Mouse (Mus musculus) liver, embryonic 14.5 days (tissue): ENCODE results near the gene Lmbrd2. TPM values are rescaled to one million over a fixed set of nuclear protein-coding genes. Genes with fewer than 3 reads are reported as not detected.
"Not testable (repeated sequence)": the region's sequence is repeated elsewhere in the genome, so short reads cannot be mapped to it uniquely, and the experiment has no call there.

Experiments
- ATAC-seq: fragments of 200-750 bp; cut with Nextera tagmentation; 2 replicates; pipeline ENCODE4 v1.8.0; 2017; ENCODE audit warnings: moderate number of reproducible peaks, mild to moderate bottlenecking, moderate library complexity; ENCODE audit not compliant: insufficient read depth
- DNase-seq, 3 experiments: peaks; one replicate each; pipeline ENCODE4 v3.0.0-alpha.2; 2012 to 2013; ENCODE audit warnings: low read depth in 3 of 3, low spot score in 3 of 3
- H3K27ac ChIP-seq: fragments of 300-500 bp; sonication (generic); 2 replicates; pipeline ENCODE4 v1.5.1; 2014; ENCODE audit warnings: moderate library complexity, mild to moderate bottlenecking, control low read depth, inconsistent platforms
- H3K27me3 ChIP-seq: fragments of 300-500 bp; sonication (generic); 2 replicates; pipeline ENCODE4 v1.6.1; 2014; ENCODE audit warnings: mild to moderate bottlenecking, low read length, moderate library complexity; ENCODE audit not compliant: control insufficient read depth, insufficient read depth
- H3K36me3 ChIP-seq: fragments of 300-500 bp; sonication (generic); replicated peaks from 2 replicates; pipeline ENCODE4 v1.6.1; 2014; ENCODE audit warnings: low read depth; ENCODE audit not compliant: control insufficient read depth, insufficient read depth
- H3K4me1 ChIP-seq, 2 experiments: fragments of 200-500 bp in 1 of 2; fragments of 300-500 bp in 1 of 2; sonication (generic) in 1 of 2; replicated peaks; 2 replicates each; pipeline ENCODE4 v1.6.1; 2012 to 2014; ENCODE audit warnings: antibody characterized with exemption in 1 of 2, inconsistent platforms in 1 of 2, low read length in 1 of 2; ENCODE audit not compliant: control insufficient read depth in 2 of 2, insufficient read depth in 2 of 2
- H3K4me2 ChIP-seq: fragments of 300-500 bp; sonication (generic); 2 replicates; pipeline ENCODE4 v1.6.1; 2014; ENCODE audit warnings: low read depth, mild to moderate bottlenecking, control low read depth, moderate library complexity
- H3K4me3 ChIP-seq, 2 experiments: fragments of 200-500 bp in 1 of 2; fragments of 300-500 bp in 1 of 2; sonication (generic) in 1 of 2; 2 replicates each; pipeline ENCODE4 v1.5.1; 2012 to 2014; ENCODE audit warnings: low read depth in 2 of 2, low read length in 2 of 2, mild to moderate bottlenecking in 2 of 2, control low read depth in 1 of 2, inconsistent platforms in 1 of 2, moderate library complexity in 1 of 2; ENCODE audit not compliant: insufficient read depth in 1 of 2
- H3K9ac ChIP-seq: fragments of 300-500 bp; sonication (generic); replicated peaks from 2 replicates; pipeline ENCODE4 v1.6.1; 2014; ENCODE audit warnings: mild to moderate bottlenecking, control low read depth, moderate library complexity
- H3K9me3 ChIP-seq: fragments of 300-500 bp; sonication (generic); 2 replicates; pipeline ENCODE4 v1.6.1; 2016; ENCODE audit warnings: low read length, mixed read lengths; ENCODE audit not compliant: control insufficient read depth
- CTCF ChIP-seq: IDR thresholded peaks from 2 replicates; pipeline ENCODE4 v1.5.1; 2016; ENCODE audit warnings: antibody characterized with exemption, low read depth, control low read depth
- EP300 ChIP-seq: IDR thresholded peaks from 2 replicates; pipeline ENCODE4 v1.6.1; 2016; ENCODE audit warnings: antibody characterized with exemption, low read depth
- WGBS: fragments of 180-500 bp; shearing (Covaris S2); extraction: QIAGEN DNeasy Blood & Tissue Kit; methylation state at CpG from one replicate; pipeline ENCODE4 v1.1.7; 2014; ENCODE audit not compliant: insufficient replicate concordance; 5-methylcytosine and 5-hydroxymethylcytosine counted together
- polyA plus RNA-seq, 2 experiments: library from polyadenylated mRNA; depleted of rRNA in 1 of 2; stranded (reverse) in 1 of 2; unstranded in 1 of 2; fragments of >200 nt; fragmentation: Nextera tagmentation in 1 of 2; extraction: Ambion mirVana in 1 of 2; gene quantifications; 2 replicates each; pipeline versions ENCODE4 v1.2.1 to v1.2.3; 2012 to 2014

Lmbrd2 gene
- polyA plus RNA-seq, 2 experiments = 2.4 to 3.1 TPM

GRCm38 (mm10) chr15:9192685-9193084 lies 52.3 kb downstream of the Lmbrd2 start:
- H3K4me3 ChIP-seq, ATAC-seq, H3K4me1 ChIP-seq, H3K27ac ChIP-seq, H3K36me3 ChIP-seq, H3K9ac ChIP-seq, H3K27me3 ChIP-seq, DNase-seq, H3K9me3 ChIP-seq, H3K4me2 ChIP-seq: not testable (repeated sequence)
- TF ChIP-seq CTCF = peak; percentile 19; the same call in 1 of the 2 replicates

GRCm38 (mm10) chr15:9198421-9198820 lies 58.1 kb downstream of the Lmbrd2 start:
- TF ChIP-seq CTCF (no peak), EP300 (no peak)
- Histone ChIP-seq H3K9me3 (no peaks in the 10 kb centered on the region), H3K4me3 (no peak overlapping the region), H3K27ac (no peak overlapping the region), H3K36me3 (no peaks in the 10 kb centered on the region; the same call in 1 of the 2 replicates), H3K4me2 (no peak overlapping the region), H3K4me1 (no peaks in the 10 kb centered on the region), H3K9ac (no peak overlapping the region), H3K27me3 (no peaks in the 10 kb centered on the region)
- DNase-seq (no peak), ATAC-seq (no peak)
- WGBS = 41% methylated on average over 6 of the region's 6 CpGs

- DNase-seq (no peak), ATAC-seq (no peak)
- Histone ChIP-seq H3K4me1 (no peaks in the 10 kb centered on the region), H3K9me3 (no peaks in the 10 kb centered on the region), H3K27ac (no peak overlapping the region), H3K4me3 (no peak overlapping the region), H3K36me3 (no peaks in the 10 kb centered on the region), H3K9ac (no peak overlapping the region), H3K4me2 (no peak overlapping the region), H3K27me3 (no peaks in the 10 kb centered on the region)
- no peak for TF ChIP-seq EP300
- no peak for TF ChIP-seq CTCF
Measured at GRCm38 (mm10) chr15:9211891-9212290, 71.5 kb downstream of the Lmbrd2 start.

- not testable (repeated sequence) for H3K27ac ChIP-seq, H3K9me3 ChIP-seq, DNase-seq, H3K9ac ChIP-seq, H3K4me2 ChIP-seq, H3K27me3 ChIP-seq, H3K36me3 ChIP-seq, ATAC-seq, H3K4me3 ChIP-seq, H3K4me1 ChIP-seq
- WGBS = 55% methylated on average over 3 of the region's 3 CpGs
Measured at GRCm38 (mm10) chr15:9213026-9213425, 72.7 kb downstream of the Lmbrd2 start.

GRCm38 (mm10) chr15:9213431-9213830 lies 73.1 kb downstream of the Lmbrd2 start:
- WGBS = 67% methylated on average over 7 of the region's 7 CpGs
- H3K4me1 ChIP-seq, H3K9me3 ChIP-seq, H3K4me3 ChIP-seq, H3K27ac ChIP-seq, ATAC-seq, H3K36me3 ChIP-seq, H3K4me2 ChIP-seq, H3K9ac ChIP-seq, H3K27me3 ChIP-seq, DNase-seq: not testable (repeated sequence)

GRCm38 (mm10) chr15:9216446-9216845 lies 76.1 kb downstream of the Lmbrd2 start:
- no peak for TF ChIP-seq CTCF
- no peak for TF ChIP-seq EP300
- Histone ChIP-seq H3K4me2 (no peak overlapping the region), H3K4me3 (no peak overlapping the region), H3K36me3 (no peaks in the 10 kb centered on the region), H3K9ac (no peak overlapping the region), H3K27ac (no peak overlapping the region), H3K27me3 (no peaks in the 10 kb centered on the region), H3K4me1 (no peaks in the 10 kb centered on the region), H3K9me3 (no peaks in the 10 kb centered on the region)
- ATAC-seq (no peak), DNase-seq (no peak)
- WGBS = 72% methylated on average over 5 of the region's 5 CpGs

GRCm38 (mm10) chr15:9230917-9231316 lies 90.6 kb downstream of the Lmbrd2 start:
- ATAC-seq, H3K27me3 ChIP-seq, H3K9ac ChIP-seq, H3K4me1 ChIP-seq, DNase-seq, H3K4me2 ChIP-seq, H3K4me3 ChIP-seq, H3K27ac ChIP-seq, H3K36me3 ChIP-seq, H3K9me3 ChIP-seq: not testable (repeated sequence)
- WGBS = 56% methylated on average over 4 of the region's 4 CpGs
